8 mouse cellular contexts compared by ENCODE assay signal in the genomic region with DNA sequence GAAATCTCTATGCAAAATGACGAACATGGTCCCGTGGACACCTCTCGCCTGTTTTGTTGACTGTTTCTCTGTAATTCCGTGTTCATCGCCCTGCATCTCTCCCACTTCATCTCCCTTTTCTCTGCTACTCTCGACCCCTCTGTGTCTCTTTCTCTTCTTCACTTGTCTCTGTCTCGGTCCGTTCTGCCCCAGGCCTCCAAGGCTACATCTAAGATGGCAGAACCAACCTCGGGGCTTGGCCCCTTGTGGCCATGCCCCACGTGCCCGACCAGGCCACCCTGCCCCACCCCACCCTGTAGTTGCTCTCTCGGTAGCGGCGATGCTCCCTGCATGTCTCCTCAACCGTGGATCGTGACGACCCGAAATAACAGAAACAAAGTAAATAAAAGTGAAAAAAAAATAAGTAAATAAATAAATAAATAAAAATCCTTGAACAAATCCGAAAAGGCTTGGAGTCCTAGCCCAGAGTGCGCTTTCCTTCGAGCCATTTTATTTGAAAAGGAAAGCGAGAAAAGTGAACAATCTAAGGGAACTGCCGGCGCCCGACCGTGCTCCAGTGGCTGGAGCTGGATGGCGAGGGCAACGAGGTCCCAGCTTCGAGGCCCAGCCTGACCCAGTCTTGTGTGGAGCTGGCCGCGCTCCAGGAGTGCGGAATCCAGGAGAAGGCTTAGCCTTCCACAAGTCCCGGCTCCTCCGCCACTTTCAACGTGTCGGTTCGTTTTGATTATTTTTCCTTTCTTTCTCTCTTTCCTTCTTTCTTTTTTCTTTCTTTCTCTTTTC.
DNase-seq lines count a peak whose midpoint lies in the region; ATAC-seq lines count a peak whose summit lies in the region.

No protein-coding gene starts in this region.

- H3K4me3 ChIP-seq in embryonic facial prominence, embryonic 11.5 days (ENCODE audit: low read depth, low read length), result no peak overlapping the region
- H3K4me3 ChIP-seq in hindbrain, embryonic 13.5 days, result peak overlapping the region; percentile 39; the same call in 1 of the 2 replicates
- peak overlapping the region; percentile 49; the same call in 1 of the 2 replicates for H3K4me3 ChIP-seq in limb, embryonic 13.5 days

- H3K27ac ChIP-seq in embryonic facial prominence, embryonic 11.5 days (replicated peaks; ENCODE audit: low read depth, low read length), result no peak overlapping the region
- H3K27ac ChIP-seq in hindbrain, embryonic 13.5 days, result no peak overlapping the region
- no peak overlapping the region for H3K27ac ChIP-seq in limb, embryonic 13.5 days

- ATAC-seq in embryonic facial prominence, embryonic 11.5 days (replicated peaks; ENCODE audit: insufficient number of reproducible peaks, low FRiP score, low TSS enrichment, low read depth), result no peak
- no peak for ATAC-seq in hindbrain, embryonic 13.5 days (ENCODE audit: low FRiP score)
- ATAC-seq in limb, embryonic 13.5 days (ENCODE audit: low FRiP score, low read depth), result no peak

- peaks cover 63% of the 10 kb centered on the region for H3K27me3 ChIP-seq in embryonic facial prominence, embryonic 11.5 days (ENCODE audit: control insufficient read depth, insufficient read depth, low read length)
- peaks cover 77% of the 10 kb centered on the region for H3K27me3 ChIP-seq in hindbrain, embryonic 13.5 days
- H3K27me3 ChIP-seq in limb, embryonic 13.5 days, result peaks cover 78% of the 10 kb centered on the region

- H3K9me3 ChIP-seq in embryonic facial prominence, embryonic 11.5 days (replicated peaks; ENCODE audit: control insufficient read depth, low read length), result no peaks in the 10 kb centered on the region
- no peaks in the 10 kb centered on the region for H3K9me3 ChIP-seq in hindbrain, embryonic 13.5 days
- no peaks in the 10 kb centered on the region for H3K9me3 ChIP-seq in limb, embryonic 13.5 days

- peak; percentile 83 for DNase-seq in heart, adult 11 months
- no peak for DNase-seq in heart, adult 9 months (ENCODE audit: low spot score in 2 of 2)
- peak; percentile 23 for DNase-seq in embryonic facial prominence, embryonic 11.5 days (ENCODE audit: low spot score)
- no peak for DNase-seq in frontal cortex, postnatal 14 days (ENCODE audit: low spot score in 2 of 2)
- DNase-seq in c-Kit-positive CD71-positive TER-119-positive erythroid progenitor cells, embryonic 14.5 days (ENCODE audit: low spot score), result no peak
- DNase-seq in right cerebral cortex, postnatal 10 days (ENCODE audit: low spot score in 2 of 2), result no peak

- no peaks in the 10 kb centered on the region for H3K36me3 ChIP-seq in embryonic facial prominence, embryonic 11.5 days (replicated peaks; ENCODE audit: control insufficient read depth, insufficient read depth, low read depth, low read length)
- H3K36me3 ChIP-seq in hindbrain, embryonic 13.5 days, result no peaks in the 10 kb centered on the region
- no peaks in the 10 kb centered on the region for H3K36me3 ChIP-seq in limb, embryonic 13.5 days

- H3K4me2 ChIP-seq in embryonic facial prominence, embryonic 11.5 days (ENCODE audit: low read depth, low read length), result no peak overlapping the region
- no peak overlapping the region for H3K4me2 ChIP-seq in hindbrain, embryonic 13.5 days
- H3K4me2 ChIP-seq in limb, embryonic 13.5 days (replicated peaks), result peak overlapping the region; percentile 87

- 1% methylated on average over 37 of the region's 37 CpGs for WGBS in embryonic facial prominence, embryonic 11.5 days
- 2% methylated on average over 37 of the region's 37 CpGs for WGBS in hindbrain, embryonic 13.5 days
- WGBS in limb, embryonic 13.5 days, result 2% methylated on average over 37 of the region's 37 CpGs

- no peak overlapping the region for H3K9ac ChIP-seq in embryonic facial prominence, embryonic 11.5 days (replicated peaks; ENCODE audit: low read length)
- H3K9ac ChIP-seq in hindbrain, embryonic 13.5 days, result no peak overlapping the region; the same call in 1 of the 2 replicates
- no peak overlapping the region for H3K9ac ChIP-seq in limb, embryonic 13.5 days

- peaks cover 10% of the 10 kb centered on the region for H3K4me1 ChIP-seq in embryonic facial prominence, embryonic 11.5 days (ENCODE audit: control insufficient read depth, insufficient read depth, low read length)
- peaks cover 42% of the 10 kb centered on the region for H3K4me1 ChIP-seq in hindbrain, embryonic 13.5 days (replicated peaks)
- peaks cover 30% of the 10 kb centered on the region for H3K4me1 ChIP-seq in limb, embryonic 13.5 days

Comparison
In these comparisons a context has a peak if more than half of its experiments do, and no peak if none do; other contexts are left out.
1. DNase-seq: peak in heart, adult 11 months (single experiment) and embryonic facial prominence, embryonic 11.5 days (single experiment); none in heart, adult 9 months (0 of 2), frontal cortex, postnatal 14 days (0 of 2), c-Kit-positive CD71-positive TER-119-positive erythroid progenitor cells, embryonic 14.5 days (single experiment) and right cerebral cortex, postnatal 10 days (0 of 2).